Mouse (Mus musculus) heart, adult 2 months (tissue): ENCODE measurements at regions not wholly inside any gene's neighbourhood (a gene's known extent, or its start where the extent isn't known, plus 50 kb on each side); places are given as distances from the start of the nearest gene placed in this dataset.

ENCODE experiments used
- CTCF ChIP-seq: fragments of 200-600 bp; IDR thresholded peaks from 2 replicates; pipeline ENCODE4 v1.8.1; 2022; ENCODE audit warnings: antibody characterized with exemption, mild to moderate bottlenecking, moderate library complexity
- EP300 ChIP-seq: fragments of 200-500 bp; IDR thresholded peaks from 2 replicates; pipeline ENCODE4 v1.6.1; 2011; ENCODE audit warnings: low read depth, low read length, control low read depth; ENCODE audit not compliant: insufficient read depth
- POLR2A ChIP-seq: fragments of 200-500 bp; IDR thresholded peaks from 2 replicates; pipeline ENCODE4 v1.6.1; 2011; ENCODE audit warnings: mild to moderate bottlenecking, low read depth, low read length, control low read depth; ENCODE audit not compliant: insufficient read depth

- no peak for TF ChIP-seq CTCF
- no peak for TF ChIP-seq EP300
- TF ChIP-seq POLR2A = no peak
Measured at GRCm38 (mm10) chr14:58487836-58488235, 417.5 kb downstream of the Fgf9 start.
